In genomic region chr11:88233528-88234427, GRCm38 (mm10) we compare ENCODE assay signal across 8 mouse cellular contexts. TPM values are rescaled to one million over a fixed set of nuclear protein-coding genes. Genes with fewer than 3 reads are reported as not detected.
DNase-seq lines count a peak whose midpoint lies in the region; ATAC-seq and TF ChIP-seq lines count a peak whose summit lies in the region.

No protein-coding gene starts in this region.

- H3K36me3 ChIP-seq in spleen, adult 2 months (ENCODE audit: control insufficient read depth, insufficient read depth, low read length): no peaks in the 10 kb centered on the region
- no peaks in the 10 kb centered on the region for H3K36me3 ChIP-seq in limb, embryonic 14.5 days (ENCODE audit: control insufficient read depth, insufficient read depth, low read length)
- H3K36me3 ChIP-seq in neural tube, embryonic 11.5 days (ENCODE audit: control insufficient read depth, insufficient read depth, low read length): no peaks in the 10 kb centered on the region

- 5% methylated on average over 17 of the region's 17 CpGs for WGBS in spleen, adult 2 months
- WGBS in limb, embryonic 14.5 days: 36% methylated on average over 17 of the region's 17 CpGs
- WGBS in neural tube, embryonic 11.5 days: 40% methylated on average over 17 of the region's 17 CpGs

- ATAC-seq in granulocyte monocyte progenitor cell, adult 5-6 weeks (replicated peaks; ENCODE audit: poor library complexity, severe bottlenecking): peak; percentile 87
- 0 out of 2 replicates have a peak, but pooled peaks have one; percentile 27 for ATAC-seq in limb, embryonic 14.5 days (ENCODE audit: low FRiP score, low read depth)
- ATAC-seq in neural tube, embryonic 11.5 days (ENCODE audit: insufficient read depth, low FRiP score, low TSS enrichment): peak; percentile 59
- ATAC-seq in cerebellum, adult (ENCODE audit: insufficient number of reproducible peaks, low FRiP score, low TSS enrichment): no peak

- no peaks in the 10 kb centered on the region for H3K27me3 ChIP-seq in spleen, adult 2 months (ENCODE audit: control insufficient read depth, insufficient read depth, low read length)
- H3K27me3 ChIP-seq in limb, embryonic 14.5 days (ENCODE audit: control insufficient read depth, insufficient read depth, low read length): no peaks in the 10 kb centered on the region
- no peaks in the 10 kb centered on the region for H3K27me3 ChIP-seq in neural tube, embryonic 11.5 days (ENCODE audit: control insufficient read depth, insufficient read depth, low read length)

- H3K27ac ChIP-seq in spleen, adult 2 months (ENCODE audit: insufficient read depth, low read length): peak overlapping the region; percentile 85
- no peak overlapping the region for H3K27ac ChIP-seq in limb, embryonic 14.5 days (replicated peaks; ENCODE audit: low read depth, low read length)
- peak overlapping the region; percentile 68 for H3K27ac ChIP-seq in neural tube, embryonic 11.5 days (ENCODE audit: low read depth, low read length)
- no peak overlapping the region for H3K27ac ChIP-seq in left cerebral cortex, adult 2 months

- peak overlapping the region; percentile 56 for H3K4me3 ChIP-seq in spleen, adult 2 months (ENCODE audit: extremely low read depth, insufficient read depth, insufficient read length)
- H3K4me3 ChIP-seq in limb, embryonic 14.5 days (replicated peaks; ENCODE audit: low read length): no peak overlapping the region
- no peak overlapping the region for H3K4me3 ChIP-seq in neural tube, embryonic 11.5 days (ENCODE audit: low read depth, low read length)
- H3K4me3 ChIP-seq in left cerebral cortex, adult 2 months: no peak overlapping the region

- H3K9ac ChIP-seq in limb, embryonic 14.5 days (ENCODE audit: low read depth, low read length, severe bottlenecking): no peak overlapping the region
- H3K9ac ChIP-seq in neural tube, embryonic 11.5 days (ENCODE audit: low read length): no peak overlapping the region

- no peak overlapping the region for H3K4me2 ChIP-seq in limb, embryonic 14.5 days (replicated peaks; ENCODE audit: low read depth, low read length, severe bottlenecking)
- H3K4me2 ChIP-seq in neural tube, embryonic 11.5 days (ENCODE audit: low read depth): no peak overlapping the region

- H3K9me3 ChIP-seq in limb, embryonic 14.5 days (ENCODE audit: control insufficient read depth, low read length): no peaks in the 10 kb centered on the region
- H3K9me3 ChIP-seq in neural tube, embryonic 11.5 days (ENCODE audit: control insufficient read depth, low read length): no peaks in the 10 kb centered on the region

- peak; percentile 36 to 57 for DNase-seq in spleen, adult 2 months (ENCODE audit: low read depth in 1 of 2, low spot score in 2 of 2)
- no peak for DNase-seq in spleen, postnatal 4 days (ENCODE audit: low spot score in 2 of 2)
- no peak for DNase-seq in limb, embryonic 14.5 days (ENCODE audit: low spot score)
- DNase-seq in neural tube, embryonic 11.5 days (ENCODE audit: low spot score): peak; percentile 57
- DNase-seq in left cerebral cortex, adult 2 months (ENCODE audit: extremely low spot score in 1 of 2, low spot score in 2 of 2): no peak
- no peak for DNase-seq in adrenal gland, postnatal 14 days

- H3K4me1 ChIP-seq in spleen, adult 2 months (ENCODE audit: control insufficient read depth, insufficient read depth, insufficient read length): peaks cover 19% of the 10 kb centered on the region; the same call in 1 of the 2 replicates
- H3K4me1 ChIP-seq in limb, embryonic 14.5 days (ENCODE audit: control insufficient read depth, insufficient read depth, low read length): peaks cover 20% of the 10 kb centered on the region
- H3K4me1 ChIP-seq in neural tube, embryonic 11.5 days (ENCODE audit: control insufficient read depth, insufficient read depth, low read length): peaks cover 38% of the 10 kb centered on the region

- TF ChIP-seq POLR2A in spleen, adult 2 months (IDR thresholded peaks at IDR 0.05; ENCODE audit: low read depth, low read length): no peak
- TF ChIP-seq POLR2A in limb, embryonic 14.5 days (IDR thresholded peaks at IDR 0.05; ENCODE audit: borderline replicate concordance, extremely low read depth, insufficient read depth, insufficient read length): no peak

- TF ChIP-seq CTCF in spleen, adult 2 months (IDR thresholded peaks at IDR 0.05; ENCODE audit: extremely low read depth, insufficient read depth, insufficient read length, insufficient replicate concordance): no peak
- no peak for TF ChIP-seq CTCF in left cerebral cortex, adult 2 months (IDR thresholded peaks at IDR 0.05)

- intact Hi-C loops in left cerebral cortex, adult 2 months (cut with DNase I): no loop called here

RNA-seq across cellular contexts. Expression of gene Mrps23, which starts 29.6 kb away (rescaled TPM):
- 23.1 and 30.0 TPM in 2 replicates for polyA plus RNA-seq in spleen, adult 2 months (2012; rRNA removed)
- 69.0 and 88.8 TPM in 2 replicates for total RNA-seq in granulocyte monocyte progenitor cell, adult 5-6 weeks (2014; fragmentation: Nextera tagmentation)
- 54.9 and 57.7 TPM in 2 replicates for total RNA-seq in granulocyte monocyte progenitor cell, adult 5-6 weeks (2017)
- polyA plus RNA-seq in limb, embryonic 14.5 days (2012; rRNA removed): 46.9 and 63.5 TPM in 2 replicates
- 60.2 and 64.7 TPM in 2 replicates for polyA plus RNA-seq in limb, embryonic 14.5 days (2014; fragmentation: Nextera tagmentation; extraction: Ambion mirVana)
- 76.3 and 85.5 TPM in 2 replicates for polyA plus RNA-seq in neural tube, embryonic 11.5 days (2014; fragmentation: Nextera tagmentation; extraction: Ambion mirVana)
- total RNA-seq in left cerebral cortex, adult 2 months (2021): 10 to 100 TPM; 66.4 to 71.1 TPM
- 173 and 176 TPM in 2 replicates for total RNA-seq in adrenal gland, postnatal 14 days (2021)

Comparison
In these comparisons a context has a peak if more than half of its experiments do, and no peak if none do; other contexts are left out.
1. DNase-seq: peak in spleen, adult 2 months (2 of 2) and neural tube, embryonic 11.5 days (single experiment); none in spleen, postnatal 4 days (0 of 2), limb, embryonic 14.5 days (single experiment), left cerebral cortex, adult 2 months (0 of 2) and adrenal gland, postnatal 14 days (single experiment).
2. H3K27ac ChIP-seq: peak in spleen, adult 2 months (single experiment) and neural tube, embryonic 11.5 days (single experiment); none in limb, embryonic 14.5 days (single experiment) and left cerebral cortex, adult 2 months (single experiment).